Mouse (Mus musculus): ENCODE data around the gene Immp2l.

GRCm38 (mm10) chr12:41518897-41519296, 495.0 kb downstream of the Immp2l start:
- TF ChIP-seq TAL1 (conservative IDR thresholded peaks at IDR 0.05; ENCODE audit: low read depth, low read length) (no peak), GATA2 (IDR thresholded peaks at IDR 0.05; ENCODE audit: borderline replicate concordance, low read depth, low read length) (no peak)
